Comparison of ENCODE assay signal across 8 mouse cellular contexts in the genomic region with DNA sequence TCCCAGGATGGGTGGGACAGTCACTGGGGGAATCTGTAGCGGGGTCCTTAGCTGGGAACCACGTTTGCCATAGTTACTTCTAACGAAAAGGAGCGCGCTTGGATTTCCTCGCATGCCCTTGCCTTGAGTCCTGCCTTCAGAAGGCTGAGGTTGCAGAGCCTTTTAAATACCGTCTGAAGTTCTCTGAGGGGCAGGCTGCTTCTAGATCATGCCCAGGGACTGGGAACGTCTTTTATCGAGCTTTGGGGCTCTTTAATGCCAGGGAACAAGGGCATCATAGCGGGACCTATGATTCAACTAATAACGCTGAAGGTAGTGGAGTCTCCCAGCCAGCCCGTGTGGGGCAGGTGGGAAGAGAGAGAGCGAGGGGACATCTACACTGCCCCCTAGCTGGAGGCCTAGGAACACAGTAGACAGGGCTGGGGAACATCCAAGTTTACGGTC.
DNase-seq lines count a peak whose midpoint lies in the region; ATAC-seq lines count a peak whose summit lies in the region.

No protein-coding gene starts in this region.

- no peaks in the 10 kb centered on the region for H3K36me3 ChIP-seq in forebrain, embryonic 15.5 days

- H3K4me3 ChIP-seq in forebrain, embryonic 15.5 days = peak overlapping the region; percentile 21

- H3K4me1 ChIP-seq in forebrain, embryonic 15.5 days = peaks cover 65% of the 10 kb centered on the region

- H3K27me3 ChIP-seq in forebrain, embryonic 15.5 days = no peaks in the 10 kb centered on the region; the same call in 1 of the 2 replicates

- peak overlapping the region; percentile 37 for H3K9ac ChIP-seq in forebrain, embryonic 15.5 days (replicated peaks)

- H3K9me3 ChIP-seq in forebrain, embryonic 15.5 days = no peaks in the 10 kb centered on the region

- DNase-seq in ES-CJ7 (ENCODE audit: low read depth, low spot score) = peak; percentile 69
- DNase-seq in adrenal gland, postnatal 10 days = peak; percentile 57
- DNase-seq in kidney, adult 18-20 months = peak; percentile 40
- peak; percentile 3 for DNase-seq in lung, postnatal 36 days
- DNase-seq in thymus, postnatal 10 days (ENCODE audit: low spot score in 2 of 2) = peak; percentile 20 to 63
- no peak for DNase-seq in urinary bladder, postnatal 4 days (ENCODE audit: low spot score in 2 of 2)
- no peak for DNase-seq in right cerebral cortex, postnatal 4 days

- 1% methylated on average over 14 of the region's 14 CpGs for WGBS in forebrain, embryonic 15.5 days

- ATAC-seq in forebrain, embryonic 15.5 days (replicated peaks) = peak; percentile 51

- H3K27ac ChIP-seq in forebrain, embryonic 15.5 days (replicated peaks) = peak overlapping the region; percentile 87

- peak overlapping the region; percentile 43 for H3K4me2 ChIP-seq in forebrain, embryonic 15.5 days (replicated peaks)

Comparison
In these comparisons a context has a peak if more than half of its experiments do, and no peak if none do; other contexts are left out.
1. DNase-seq: peak in ES-CJ7 (single experiment), adrenal gland, postnatal 10 days (single experiment), kidney, adult 18-20 months (single experiment), lung, postnatal 36 days (single experiment) and thymus, postnatal 10 days (2 of 2); none in urinary bladder, postnatal 4 days (0 of 2) and right cerebral cortex, postnatal 4 days (single experiment).